Mouse (Mus musculus): ENCODE measurements around the gene Patl2.

Gene Patl2

DNA sequence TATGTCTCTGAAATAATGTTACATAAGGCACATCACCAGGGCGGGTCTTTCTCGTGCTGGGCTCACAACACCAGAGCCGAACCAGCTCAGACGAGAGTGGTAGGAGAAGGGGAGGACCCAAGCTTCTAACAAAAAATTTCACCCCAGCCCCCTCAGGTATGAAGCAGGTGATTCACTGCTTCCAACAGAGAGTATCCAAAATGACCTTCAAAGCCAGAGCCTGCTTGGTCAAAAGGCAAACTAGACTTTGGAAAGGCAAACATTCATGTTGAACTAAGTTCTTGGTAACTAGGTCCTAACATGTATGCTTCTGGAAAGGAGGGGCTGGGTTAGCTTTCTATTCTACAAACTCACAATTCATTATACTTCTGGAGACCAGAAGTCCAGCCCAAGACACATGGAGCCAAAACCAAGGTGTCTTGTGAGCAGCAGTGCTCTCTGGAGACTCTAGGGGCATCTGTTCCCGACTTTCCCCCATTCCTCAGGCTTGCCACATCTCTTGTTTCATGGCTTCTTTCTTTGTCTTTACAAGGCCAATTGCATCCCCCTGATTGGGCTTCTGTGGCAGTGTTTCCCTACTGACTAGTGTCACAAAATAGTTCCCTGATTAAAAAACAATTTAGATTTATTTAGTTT lies 44.5 kb downstream of the Patl2 start:
- WGBS: 83% methylated on average over 5 of the region's 5 CpGs

DNA sequence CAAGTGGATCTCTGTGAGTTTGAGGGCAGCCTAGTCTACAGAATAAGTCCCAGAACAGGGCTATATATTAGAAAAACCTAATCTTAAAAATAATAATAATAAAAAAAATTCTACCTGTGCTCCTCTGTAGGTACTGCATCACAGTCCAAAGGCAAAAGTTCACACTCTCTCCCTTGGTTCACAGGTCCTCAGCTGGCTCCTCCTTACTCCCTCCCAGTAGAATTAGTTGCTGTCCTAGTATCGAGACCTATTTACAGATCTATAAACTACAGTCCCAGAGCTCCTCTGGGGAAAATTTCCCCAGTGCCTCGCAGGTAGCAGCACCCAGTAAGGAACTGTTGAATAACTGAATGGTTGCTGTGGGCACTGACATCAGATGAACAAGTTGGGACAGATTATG lies 45.2 kb downstream of the Patl2 start:
- WGBS: 86% methylated on average over 2 of the region's 2 CpGs

DNA sequence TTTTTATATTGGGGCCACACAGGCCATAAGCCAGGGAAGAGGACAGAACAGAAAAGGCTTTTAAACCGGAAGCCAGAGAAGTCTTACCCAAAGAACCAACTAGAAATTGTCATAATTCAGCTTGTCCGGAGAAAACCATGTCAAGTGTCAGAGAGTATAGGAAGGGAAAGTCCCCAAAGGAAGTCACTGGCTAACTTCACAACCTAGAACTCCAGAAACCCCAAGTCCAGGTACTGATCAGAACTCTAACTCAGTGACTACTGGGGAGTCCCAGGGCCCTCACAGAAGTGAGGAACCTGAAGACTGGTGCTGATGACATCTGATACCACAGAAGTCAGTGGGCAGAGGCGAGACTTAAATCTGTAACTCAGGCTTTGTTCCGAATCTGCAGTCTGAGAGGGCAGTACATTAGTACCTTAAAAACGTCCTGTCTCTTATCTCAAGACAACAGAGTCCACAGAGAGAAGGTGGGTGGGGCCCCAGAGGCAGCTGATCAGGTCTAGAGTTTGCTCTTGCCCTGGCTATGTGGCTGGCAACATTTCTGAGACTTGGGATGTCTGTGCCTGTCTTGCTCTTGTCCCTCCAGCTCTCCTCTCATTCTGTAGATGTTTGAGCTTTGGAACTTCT lies 48.0 kb downstream of the Patl2 start:
- 77% methylated on average over 5 of the region's 5 CpGs for WGBS

DNA sequence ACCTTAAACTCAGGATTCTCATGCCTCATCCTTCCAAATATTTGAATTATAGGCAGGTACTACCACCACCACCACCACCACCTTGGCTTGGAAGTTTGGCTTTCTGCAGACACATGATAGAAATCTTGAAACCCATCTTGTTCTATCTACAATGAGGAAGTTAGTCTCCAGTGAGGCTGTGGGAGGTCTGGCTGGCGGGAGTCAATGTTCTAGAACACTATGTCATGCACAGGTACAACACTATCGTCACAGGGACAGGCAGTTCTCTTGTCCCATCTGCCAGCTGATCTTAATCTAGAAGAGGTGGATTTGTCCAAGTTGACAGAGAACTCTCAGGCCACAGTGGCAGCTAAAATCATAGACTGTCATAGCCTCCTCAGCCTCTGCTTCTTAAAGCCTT lies 53.4 kb downstream of the Patl2 start:
- 79% methylated on average over 2 of the region's 2 CpGs for WGBS

DNA sequence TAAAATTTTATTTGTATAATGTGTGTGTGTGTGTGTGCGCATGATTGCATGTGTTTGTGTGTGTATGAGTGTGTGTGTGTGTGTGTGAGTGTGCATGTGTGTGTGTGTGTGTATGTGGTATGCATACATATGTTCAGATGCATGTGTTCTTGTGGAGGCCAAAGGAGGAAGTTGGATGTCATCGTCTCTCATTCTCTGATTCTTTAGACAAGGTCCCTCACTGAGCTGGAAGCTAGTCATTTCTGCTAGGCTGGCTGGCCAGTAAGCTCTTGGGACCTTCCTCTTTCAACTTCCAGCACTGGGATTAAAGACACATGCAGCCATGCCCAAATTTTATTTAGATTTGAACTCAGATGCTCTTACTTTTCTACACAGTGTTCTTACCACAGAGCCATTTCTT lies 53.9 kb downstream of the Patl2 start:
- 90% methylated on average over 2 of the region's 2 CpGs for WGBS

GRCm38 (mm10) chr2:122127635-122128034 lies 58.4 kb downstream of the Patl2 start:
- WGBS: 98% methylated on average over 4 of the region's 4 CpGs

DNA sequence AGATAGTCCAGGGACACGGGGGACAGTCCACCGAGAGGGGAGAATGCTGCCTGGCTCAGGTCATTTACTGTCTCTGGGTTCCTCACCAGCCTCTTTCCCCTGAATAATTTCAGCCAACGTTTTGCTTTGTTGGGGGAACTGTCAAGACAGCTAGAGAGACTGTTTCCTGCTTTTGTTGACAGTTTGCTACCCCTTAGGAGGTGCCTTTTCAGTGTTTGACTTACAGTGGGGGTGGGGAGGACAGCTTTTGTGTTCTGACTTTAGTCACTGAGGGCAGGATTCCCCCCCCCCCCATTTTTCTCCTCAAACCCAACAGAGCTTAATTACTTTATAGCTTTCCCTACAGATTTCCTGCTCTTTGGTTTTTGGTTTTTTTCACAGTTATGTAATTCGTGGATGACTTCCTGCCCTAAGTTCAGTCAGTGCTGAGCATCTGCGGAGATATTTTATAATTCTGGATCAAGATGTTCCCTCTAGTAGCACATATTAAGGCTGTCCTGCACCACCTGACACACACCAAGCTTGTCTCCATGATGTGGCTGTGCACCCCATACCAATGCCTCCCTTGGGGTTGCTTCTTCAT lies 59.1 kb downstream of the Patl2 start:
- 50% methylated on average over 5 of the region's 5 CpGs for WGBS

DNA sequence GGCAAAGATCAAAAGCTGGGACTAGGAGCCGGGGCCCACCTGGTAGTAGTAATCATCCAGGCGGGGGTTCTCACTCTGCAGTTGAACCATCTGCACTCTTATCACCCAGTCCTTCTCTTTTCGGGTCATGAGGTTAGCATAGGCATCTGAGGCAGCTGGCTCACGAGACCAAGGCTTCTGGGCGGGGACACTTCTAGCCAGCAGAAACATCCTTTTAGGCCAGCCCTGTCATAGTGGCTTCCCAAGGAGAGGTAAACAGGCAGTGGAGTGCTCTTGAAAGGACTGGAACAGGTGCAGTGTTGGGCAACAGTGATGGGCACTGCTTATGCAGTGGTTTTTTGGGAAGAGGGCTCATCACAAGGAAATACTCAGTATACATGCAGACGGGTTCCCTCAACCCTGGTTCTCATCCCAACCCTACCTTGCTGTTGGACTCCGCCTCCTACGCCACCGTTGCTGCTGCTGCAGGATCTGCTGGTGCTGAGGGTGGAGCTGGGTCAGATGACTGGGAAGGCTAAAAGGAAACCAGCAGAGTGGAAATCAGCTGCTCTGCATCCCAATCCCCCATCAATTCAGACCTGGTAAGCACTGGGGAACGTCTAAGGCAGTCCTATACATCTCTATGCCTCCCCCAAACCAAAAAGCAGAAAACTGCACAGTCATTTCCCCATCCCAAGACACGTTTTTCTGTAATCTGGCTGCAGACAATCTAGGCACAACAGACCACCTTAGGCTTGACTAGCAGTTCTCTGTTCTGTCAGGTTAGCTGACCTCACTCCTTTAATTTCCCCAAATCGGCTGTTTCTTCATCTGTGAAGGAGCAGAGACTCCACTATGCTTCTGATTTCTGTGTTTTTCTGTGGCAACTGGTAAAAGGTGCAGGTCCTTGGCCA lies 60.1 kb downstream of the Patl2 start:
- WGBS: 66% methylated on average over 12 of the region's 12 CpGs

DNA sequence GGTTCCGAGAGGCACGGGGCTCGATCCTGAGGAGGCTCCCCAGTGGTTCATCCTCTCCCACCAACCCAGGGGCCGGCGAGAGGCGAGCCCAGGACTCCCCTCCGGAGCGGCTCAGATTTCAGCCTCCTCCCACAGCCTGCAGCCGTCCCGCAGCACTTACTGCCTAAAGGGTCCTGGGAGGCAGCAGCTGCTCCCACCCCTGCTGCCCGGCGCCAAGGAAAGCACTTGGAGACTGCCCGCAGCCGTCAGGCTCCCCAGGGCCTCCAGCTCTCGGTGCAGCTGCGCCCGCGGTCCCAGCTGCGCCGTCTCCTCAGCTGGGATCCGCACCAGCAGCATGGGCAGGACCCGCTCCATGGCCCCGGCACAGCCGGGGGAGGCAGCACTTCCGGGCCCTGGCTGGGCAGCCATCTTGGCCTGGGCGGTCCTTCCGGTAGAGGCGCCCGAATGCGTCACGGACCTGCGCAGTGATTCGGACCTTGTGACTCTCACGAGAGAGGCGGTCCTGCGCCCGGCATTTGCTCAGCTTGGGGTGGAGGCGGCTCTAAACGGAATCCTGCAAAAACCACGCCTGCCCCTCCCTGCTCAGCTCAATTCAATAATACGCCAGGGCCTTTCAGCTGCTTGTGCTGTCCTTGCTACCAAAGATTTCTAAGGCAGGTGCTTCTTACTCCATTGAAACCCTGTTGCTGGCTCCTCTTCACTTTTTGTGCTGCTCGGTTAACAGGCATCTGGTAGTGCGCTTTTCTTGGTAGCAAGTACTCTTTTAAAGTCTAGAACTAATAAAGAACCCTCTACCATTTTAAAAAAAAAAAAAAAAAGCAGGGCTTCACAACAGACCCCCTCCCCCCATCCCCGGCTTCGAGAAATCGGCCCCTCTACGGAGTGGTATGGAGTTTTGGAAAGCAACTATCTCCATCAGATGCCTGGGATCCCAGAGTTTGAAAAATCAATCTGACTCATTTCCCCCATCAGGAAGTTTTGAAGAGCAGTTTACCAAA lies 67.7 kb downstream of the Patl2 start, which contains the start of gene Spg11:
Gene Spg11, minus strand, starts transcription at position 426 of the 998 bp plus-strand sequence.
- under 1% methylated on average over 47 of the region's 47 CpGs for WGBS

GRCm38 (mm10) chr2:122116888-122117287 lies 69.1 kb downstream of the Patl2 start:
- 83% methylated on average over 2 of the region's 2 CpGs for WGBS

- WGBS: 72% methylated on average over 4 of the region's 4 CpGs
Observed at GRCm38 (mm10) chr2:122109714-122110113, 76.3 kb downstream of the Patl2 start.

GRCm38 (mm10) chr2:122108101-122108500 lies 77.9 kb downstream of the Patl2 start:
- WGBS: 91% methylated on average over 14 of the region's 14 CpGs

GRCm38 (mm10) chr2:122097686-122098085 lies 88.3 kb downstream of the Patl2 start:
- WGBS: 89% methylated on average over 5 of the region's 5 CpGs

DNA sequence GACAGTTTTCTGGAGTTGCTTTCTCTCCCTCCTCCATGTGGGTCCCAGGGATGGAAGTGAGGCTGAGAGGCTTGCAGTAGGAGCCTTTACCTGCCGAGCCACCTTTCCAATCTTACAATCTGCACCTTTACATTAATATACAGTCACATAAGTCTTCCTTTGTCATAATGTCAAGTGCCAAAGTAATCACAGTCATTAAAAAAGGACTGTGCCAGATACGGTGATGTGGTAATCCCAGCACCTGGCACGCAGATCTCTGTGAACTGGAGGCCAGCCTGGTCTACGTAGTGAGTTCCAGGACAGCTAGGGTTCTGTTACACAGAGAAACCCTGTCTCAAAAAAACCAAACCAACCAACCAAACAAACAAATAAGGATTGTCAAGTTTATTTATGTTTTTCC lies 92.1 kb downstream of the Patl2 start:
- 91% methylated on average over 4 of the region's 4 CpGs for WGBS

GRCm38 (mm10) chr2:122086446-122086845 lies 99.5 kb downstream of the Patl2 start:
- WGBS: 54% methylated on average over 4 of the region's 4 CpGs

GRCm38 (mm10) chr2:122081728-122082456 lies 104.1 kb downstream of the Patl2 start:
- WGBS: 46% methylated on average over 7 of the region's 7 CpGs
